Mouse (Mus musculus): ENCODE measurements at regions not wholly inside any gene's neighbourhood (a gene's known extent, or its start where the extent isn't known, plus 50 kb on each side); places are given as distances from the start of the nearest gene placed in this dataset.
A peak's percentile ranks its signal among the peaks of the same experiment; 100 is the strongest.

DNA sequence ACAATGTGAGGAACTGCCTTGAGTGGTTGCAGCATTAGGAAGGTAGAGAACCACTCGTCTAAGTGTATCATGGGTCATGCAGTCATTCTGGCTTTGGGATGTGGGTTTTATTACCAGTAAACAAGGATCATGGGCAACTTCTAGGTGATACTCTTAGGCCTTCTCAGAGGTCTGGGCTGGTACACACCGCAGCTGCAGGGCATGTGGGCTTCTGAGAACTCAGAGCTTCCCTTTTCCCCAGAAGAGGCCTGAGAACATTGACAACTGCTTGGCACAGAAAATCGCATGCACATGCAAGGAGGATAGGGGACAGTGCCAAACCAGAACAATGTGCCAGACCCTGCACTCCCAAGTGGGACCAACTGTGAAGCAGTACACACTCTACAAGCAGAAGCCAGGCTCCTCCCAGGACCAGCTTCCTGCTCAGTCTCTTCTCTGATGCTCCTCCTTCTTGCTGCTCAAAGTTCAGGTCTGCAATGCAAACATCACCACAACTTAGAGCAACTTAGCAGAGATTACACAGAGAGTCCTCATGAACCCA lies 94.3 kb downstream of the Cops8 start:
- Histone ChIP-seq H3ac (ENCODE audit: control insufficient read depth, insufficient read length, low read depth) (no peak overlapping the region), H3K27me3 (ENCODE audit: control insufficient read depth, insufficient read depth, insufficient read length) (no peaks in the 10 kb centered on the region), H3K79me3 (ENCODE audit: low read depth) (no peaks in the 10 kb centered on the region), H3K79me2 (ENCODE audit: control insufficient read depth, insufficient read depth) (no peaks in the 10 kb centered on the region), H3K4me3 (ENCODE audit: insufficient read depth, poor library complexity, severe bottlenecking) (no peak overlapping the region), H3K36me3 (ENCODE audit: control insufficient read depth, insufficient read depth) (no peaks in the 10 kb centered on the region)
- TF ChIP-seq MAX (IDR thresholded peaks at IDR 0.05) = no peak
- no peak for TF ChIP-seq USF1 (IDR thresholded peaks at IDR 0.05; ENCODE audit: low read depth)
- no peak for TF ChIP-seq FOSL1 (IDR thresholded peaks at IDR 0.05; ENCODE audit: insufficient read depth, low read length, poor library complexity, severe bottlenecking)
- TF ChIP-seq CTCF (IDR thresholded peaks at IDR 0.05; ENCODE audit: control insufficient read depth, insufficient read depth, insufficient read length) = no peak
- TF ChIP-seq CEBPB (IDR thresholded peaks at IDR 0.05; ENCODE audit: low read depth) = no peak
- TF ChIP-seq MYOG (IDR thresholded peaks at IDR 0.05; ENCODE audit: control insufficient read depth, extremely low read depth, insufficient read length) = no peak
- TF ChIP-seq MYOD1 (IDR thresholded peaks at IDR 0.05; ENCODE audit: control insufficient read depth, insufficient read length, low read depth) = no peak

DNA sequence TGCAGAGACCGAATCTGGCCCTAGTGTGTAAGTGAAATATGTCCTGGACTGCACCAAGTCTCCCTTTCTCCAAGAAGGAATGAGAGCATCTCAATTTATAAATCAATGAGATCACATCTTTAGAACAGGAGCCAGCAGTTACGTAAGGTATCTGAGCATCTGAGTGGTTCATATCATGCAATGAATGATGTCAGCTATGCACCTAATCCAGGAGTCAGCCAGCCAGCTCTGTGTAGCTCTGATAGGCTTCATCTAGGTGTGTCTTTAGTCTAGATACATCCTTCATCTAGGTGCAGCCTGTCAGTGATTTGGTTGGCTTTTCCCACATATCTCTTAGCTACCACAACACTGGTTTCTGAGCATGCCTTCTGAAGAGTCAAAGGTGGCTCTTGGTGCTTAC lies 95.8 kb downstream of the Cops8 start:
- no peaks in the 10 kb centered on the region for H3K79me2 ChIP-seq (ENCODE audit: control insufficient read depth, insufficient read depth)
- H3ac ChIP-seq (ENCODE audit: control insufficient read depth, insufficient read length, low read depth) = no peak overlapping the region
- H3K4me3 ChIP-seq (ENCODE audit: insufficient read depth, poor library complexity, severe bottlenecking) = no peak overlapping the region
- no peaks in the 10 kb centered on the region for H3K27me3 ChIP-seq (ENCODE audit: control insufficient read depth, insufficient read depth, insufficient read length)
- TF ChIP-seq CEBPB (IDR thresholded peaks at IDR 0.05; ENCODE audit: low read depth) (no peak), USF1 (IDR thresholded peaks at IDR 0.05; ENCODE audit: low read depth) (no peak), MYOG (IDR thresholded peaks at IDR 0.05; ENCODE audit: control insufficient read depth, extremely low read depth, insufficient read length) (no peak), CTCF (IDR thresholded peaks at IDR 0.05; ENCODE audit: control insufficient read depth, insufficient read depth, insufficient read length) (no peak), FOSL1 (IDR thresholded peaks at IDR 0.05; ENCODE audit: insufficient read depth, low read length, poor library complexity, severe bottlenecking) (no peak), MAX (IDR thresholded peaks at IDR 0.05) (no peak), MYOD1 (IDR thresholded peaks at IDR 0.05; ENCODE audit: control insufficient read depth, insufficient read length, low read depth) (no peak)
- H3K79me3 ChIP-seq (ENCODE audit: low read depth) = no peaks in the 10 kb centered on the region
- no peaks in the 10 kb centered on the region for H3K36me3 ChIP-seq (ENCODE audit: control insufficient read depth, insufficient read depth)

DNA sequence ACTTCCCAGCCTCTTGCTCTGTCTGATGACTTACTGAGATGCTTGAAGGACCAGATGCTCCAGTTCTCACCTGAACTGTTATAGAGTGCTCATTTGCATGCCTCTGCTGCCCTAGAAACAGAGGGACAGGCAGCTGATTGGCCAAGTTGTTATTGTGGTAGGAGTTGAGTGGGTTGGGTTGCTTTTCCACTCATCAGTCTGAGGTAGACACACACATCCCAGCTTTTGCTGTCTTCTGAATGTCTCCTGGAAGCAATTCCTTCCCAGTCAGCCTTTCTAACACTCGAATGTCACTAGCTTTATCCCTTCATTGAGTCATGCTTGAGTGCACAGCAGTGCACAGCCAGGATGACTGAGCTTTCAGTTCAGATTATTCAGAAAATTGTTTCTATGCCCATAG lies 99.0 kb downstream of the Cops8 start:
- Histone ChIP-seq H3K27me3 (ENCODE audit: control insufficient read depth, insufficient read depth, insufficient read length) (no peaks in the 10 kb centered on the region), H3K36me3 (ENCODE audit: control insufficient read depth, insufficient read depth) (no peaks in the 10 kb centered on the region), H3ac (ENCODE audit: control insufficient read depth, insufficient read length, low read depth) (no peak overlapping the region), H3K4me3 (ENCODE audit: insufficient read depth, poor library complexity, severe bottlenecking) (no peak overlapping the region), H3K79me2 (ENCODE audit: control insufficient read depth, insufficient read depth) (no peaks in the 10 kb centered on the region), H3K79me3 (ENCODE audit: low read depth) (no peaks in the 10 kb centered on the region)
- TF ChIP-seq MAX (IDR thresholded peaks at IDR 0.05) = no peak

DNA sequence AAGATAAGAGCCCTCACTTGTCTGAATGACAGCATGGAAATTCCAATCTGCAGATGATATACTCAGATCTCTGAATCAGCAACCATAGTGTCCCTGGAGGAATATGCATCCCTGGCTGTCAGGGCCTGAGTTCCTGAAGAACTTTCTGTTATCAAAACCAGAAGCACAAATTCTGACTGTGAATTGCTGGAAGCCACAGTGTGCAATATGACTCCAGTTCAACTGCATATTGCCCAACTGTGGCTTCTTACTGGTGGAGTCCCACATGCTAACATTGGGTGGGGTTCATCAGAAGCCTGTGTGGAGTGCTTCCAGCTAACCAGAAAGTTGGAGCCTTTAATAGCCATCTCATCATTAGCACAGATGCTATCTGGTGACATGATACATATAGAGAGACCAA lies 103.6 kb downstream of the Cops8 start:
- Histone ChIP-seq H3K79me2 (ENCODE audit: control insufficient read depth, insufficient read depth) (no peaks in the 10 kb centered on the region), H3K27me3 (ENCODE audit: control insufficient read depth, insufficient read depth, insufficient read length) (no peaks in the 10 kb centered on the region), H3K36me3 (ENCODE audit: control insufficient read depth, insufficient read depth) (no peaks in the 10 kb centered on the region), H3K4me3 (ENCODE audit: insufficient read depth, poor library complexity, severe bottlenecking) (no peak overlapping the region), H3ac (ENCODE audit: control insufficient read depth, insufficient read length, low read depth) (no peak overlapping the region), H3K79me3 (ENCODE audit: low read depth) (no peaks in the 10 kb centered on the region)
- no peak for TF ChIP-seq MAX (IDR thresholded peaks at IDR 0.05)
- TF ChIP-seq CEBPB (IDR thresholded peaks at IDR 0.05; ENCODE audit: low read depth) = peak; percentile 93
- no peak for TF ChIP-seq USF1 (IDR thresholded peaks at IDR 0.05; ENCODE audit: low read depth)
- no peak for TF ChIP-seq FOSL1 (IDR thresholded peaks at IDR 0.05; ENCODE audit: insufficient read depth, low read length, poor library complexity, severe bottlenecking)

DNA sequence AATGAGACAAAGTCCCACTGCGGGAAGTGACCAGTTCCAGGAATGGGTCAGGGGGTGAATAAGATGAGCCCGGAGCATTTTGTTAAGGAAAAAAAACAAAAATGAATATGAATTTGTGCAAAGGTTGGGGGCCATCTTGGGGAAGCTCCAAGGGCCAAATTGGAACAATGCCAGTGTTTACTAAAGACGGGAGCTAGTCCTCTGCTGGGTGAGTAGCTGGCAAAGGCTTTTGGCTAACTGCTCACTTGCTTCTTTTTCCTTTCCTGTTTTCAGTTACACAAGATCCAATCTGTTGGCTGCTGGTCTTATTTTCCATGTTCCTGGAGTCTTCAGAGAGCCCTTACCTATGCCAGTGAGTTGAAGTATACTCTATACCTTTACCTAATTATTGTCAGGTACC lies 107.0 kb downstream of the Cops8 start:
- Histone ChIP-seq H3K4me3 (ENCODE audit: insufficient read depth, poor library complexity, severe bottlenecking) (no peak overlapping the region), H3K27me3 (ENCODE audit: control insufficient read depth, insufficient read depth, insufficient read length) (no peaks in the 10 kb centered on the region), H3K36me3 (ENCODE audit: control insufficient read depth, insufficient read depth) (no peaks in the 10 kb centered on the region), H3K79me2 (ENCODE audit: control insufficient read depth, insufficient read depth) (no peaks in the 10 kb centered on the region), H3K79me3 (ENCODE audit: low read depth) (no peaks in the 10 kb centered on the region), H3ac (ENCODE audit: control insufficient read depth, insufficient read length, low read depth) (no peak overlapping the region)
- TF ChIP-seq USF1 (IDR thresholded peaks at IDR 0.05; ENCODE audit: low read depth) (no peak), MYOG (IDR thresholded peaks at IDR 0.05; ENCODE audit: control insufficient read depth, extremely low read depth, insufficient read length) (no peak), MYOD1 (IDR thresholded peaks at IDR 0.05; ENCODE audit: control insufficient read depth, insufficient read length, low read depth) (no peak), CTCF (IDR thresholded peaks at IDR 0.05; ENCODE audit: control insufficient read depth, insufficient read depth, insufficient read length) (no peak), CEBPB (IDR thresholded peaks at IDR 0.05; ENCODE audit: low read depth) (no peak), FOSL1 (IDR thresholded peaks at IDR 0.05; ENCODE audit: insufficient read depth, low read length, poor library complexity, severe bottlenecking) (no peak), MAX (IDR thresholded peaks at IDR 0.05) (no peak)

DNA sequence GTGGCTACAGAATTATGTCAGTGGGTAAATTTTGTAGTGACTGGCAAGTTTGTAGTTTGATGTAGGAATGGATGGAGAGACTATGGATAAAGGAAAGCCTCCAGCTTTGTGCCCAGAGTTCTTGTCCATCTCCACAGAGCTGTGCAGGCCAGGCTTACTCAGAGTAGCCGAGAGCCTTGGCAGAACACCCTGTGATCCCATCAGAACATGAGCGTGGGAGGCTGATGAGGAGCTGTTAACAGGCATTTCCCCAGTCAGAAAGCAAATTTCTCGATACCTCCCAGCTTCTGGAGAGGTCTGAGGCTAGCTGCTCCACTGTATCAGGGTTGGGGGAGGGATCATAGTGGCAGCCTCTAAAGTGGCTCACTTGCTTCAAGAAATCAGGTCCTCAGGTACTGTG lies 107.8 kb downstream of the Cops8 start:
- H3K4me3 ChIP-seq (ENCODE audit: insufficient read depth, poor library complexity, severe bottlenecking) = no peak overlapping the region
- no peaks in the 10 kb centered on the region for H3K27me3 ChIP-seq (ENCODE audit: control insufficient read depth, insufficient read depth, insufficient read length)
- no peaks in the 10 kb centered on the region for H3K36me3 ChIP-seq (ENCODE audit: control insufficient read depth, insufficient read depth)
- H3K79me2 ChIP-seq (ENCODE audit: control insufficient read depth, insufficient read depth) = no peaks in the 10 kb centered on the region
- no peak for TF ChIP-seq MYOD1 (IDR thresholded peaks at IDR 0.05; ENCODE audit: control insufficient read depth, insufficient read length, low read depth)
- TF ChIP-seq FOSL1 (IDR thresholded peaks at IDR 0.05; ENCODE audit: insufficient read depth, low read length, poor library complexity, severe bottlenecking) = no peak
- TF ChIP-seq MYOG (IDR thresholded peaks at IDR 0.05; ENCODE audit: control insufficient read depth, extremely low read depth, insufficient read length) = no peak
- no peaks in the 10 kb centered on the region for H3K79me3 ChIP-seq (ENCODE audit: low read depth)
- no peak overlapping the region for H3ac ChIP-seq (ENCODE audit: control insufficient read depth, insufficient read length, low read depth)

All from C2C12 (cell line).